Mouse (Mus musculus) myocyte (in vitro differentiated cells): ENCODE data around the gene Zfp213.

ENCODE experiments used
- E2F4 ChIP-seq: IDR thresholded peaks from one replicate; pipeline ENCODE4 v1.6.1; 2011; ENCODE audit warnings: mild to moderate bottlenecking, control low read depth, moderate library complexity; ENCODE audit not compliant: insufficient read depth
- MYOD1 ChIP-seq, 3 experiments: IDR thresholded peaks; one replicate each; pipeline ENCODE4 v1.6.1; 2011; ENCODE audit warnings: control low read depth in 2 of 3, low read depth in 2 of 3, mild to moderate bottlenecking in 2 of 3, moderate library complexity in 1 of 3; ENCODE audit not compliant: insufficient read length in 2 of 3, control insufficient read depth in 1 of 3
- POLR2A ChIP-seq: IDR thresholded peaks from one replicate; pipeline ENCODE4 v1.6.1; 2011; ENCODE audit warnings: low read depth, mild to moderate bottlenecking, control low read depth, moderate library complexity; ENCODE audit not compliant: insufficient read length
- POLR2AphosphoS2 ChIP-seq: IDR thresholded peaks from one replicate; pipeline ENCODE4 v1.6.1; 2011; ENCODE audit warnings: low read depth, control low read depth; ENCODE audit not compliant: insufficient read length
- REST ChIP-seq: IDR thresholded peaks from one replicate; pipeline ENCODE4 v1.6.1; 2011; ENCODE audit warnings: mild to moderate bottlenecking, control low read depth, moderate library complexity; ENCODE audit not compliant: insufficient read depth, insufficient read length
- SRF ChIP-seq: IDR thresholded peaks from one replicate; pipeline ENCODE4 v1.6.1; 2011; ENCODE audit warnings: low read depth; ENCODE audit not compliant: control insufficient read depth, insufficient read length
- TCF12 ChIP-seq: IDR thresholded peaks from one replicate; pipeline ENCODE4 v1.6.1; 2011; ENCODE audit warnings: mild to moderate bottlenecking, control low read depth; ENCODE audit not compliant: poor library complexity, insufficient read depth, severe bottlenecking
- USF1 ChIP-seq: IDR thresholded peaks from one replicate; pipeline ENCODE4 v1.6.1; 2011; ENCODE audit warnings: low read depth, mild to moderate bottlenecking, control low read depth, moderate library complexity

GRCm38 (mm10) chr17:23598582-23599552 lies 34.8 kb upstream of the Zfp213 start, which contains the start of gene Zfp13:
- TF ChIP-seq POLR2A (peak; percentile 75), SRF (no peak), MYOD1 (IDR thresholded peaks at IDR 0.05; ENCODE audit: control insufficient read depth in 1 of 3, insufficient read length in 2 of 3, low read depth in 2 of 3) (peak in 1 of 3 experiments; percentile 50), POLR2AphosphoS2 (peak; percentile 66), E2F4 (no peak), REST (no peak), TCF12 (no peak), USF1 (no peak)
